ENCODE assay signal across 8 mouse cellular contexts in the genomic region with DNA sequence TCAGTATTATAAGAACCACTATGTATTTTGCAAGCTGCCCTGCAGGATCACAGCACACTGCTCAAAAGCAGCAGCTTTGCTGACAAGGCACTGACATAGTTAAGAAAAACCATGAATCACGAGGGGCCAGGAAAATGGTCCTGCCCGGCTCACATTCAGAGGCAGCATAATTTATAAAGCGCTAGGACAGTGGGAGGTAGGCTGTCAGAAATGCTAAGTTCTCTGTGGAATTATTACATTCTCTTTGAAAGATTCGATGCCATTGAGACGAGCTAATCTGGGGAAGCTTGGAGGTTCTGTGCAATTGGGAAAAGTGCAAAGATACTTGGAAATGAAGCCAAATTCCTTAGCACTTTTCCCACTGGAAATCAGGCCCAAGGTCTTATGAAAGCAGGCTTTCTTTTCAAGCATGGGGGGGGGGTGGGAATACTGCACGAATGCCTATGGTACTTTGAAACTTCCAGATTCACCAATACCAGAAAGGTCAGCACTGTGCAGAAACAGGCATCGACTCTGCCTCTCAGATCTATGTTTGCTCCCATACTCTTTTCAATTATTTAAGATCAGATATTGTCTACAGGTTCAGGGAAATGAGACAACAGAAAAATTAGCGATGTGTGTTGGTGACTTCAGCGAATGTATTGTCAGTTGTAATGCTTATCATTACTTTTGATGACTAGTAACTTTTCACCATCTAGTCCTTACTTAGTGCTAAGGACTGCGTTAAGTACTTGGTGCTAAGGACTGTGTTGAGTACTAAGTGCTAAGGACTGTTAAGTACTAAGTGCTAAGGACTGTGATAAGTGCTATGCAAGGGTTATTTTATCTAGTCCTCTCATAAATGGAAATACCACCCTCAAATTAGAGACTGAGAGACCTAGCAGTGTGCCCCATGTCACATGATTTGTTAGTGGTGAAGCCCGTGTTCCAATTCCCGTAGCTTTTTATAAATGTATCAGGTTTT. TPM values are rescaled to one million over a fixed set of nuclear protein-coding genes. Genes with fewer than 3 reads are reported as not detected.
DNase-seq lines count a peak whose midpoint lies in the region; ATAC-seq lines count a peak whose summit lies in the region.

No protein-coding gene starts in this region.

- H3K36me3 ChIP-seq in heart, embryonic 15.5 days, result no peaks in the 10 kb centered on the region
- no peaks in the 10 kb centered on the region for H3K36me3 ChIP-seq in forebrain, embryonic 11.5 days (ENCODE audit: control insufficient read depth, insufficient read depth, low read length)
- H3K36me3 ChIP-seq in limb, embryonic 15.5 days, result no peaks in the 10 kb centered on the region

- 61% methylated on average over 12 of the region's 12 CpGs for WGBS in heart, embryonic 15.5 days
- 55% methylated on average over 12 of the region's 12 CpGs for WGBS in forebrain, embryonic 11.5 days
- WGBS in limb, embryonic 15.5 days, result 45% methylated on average over 12 of the region's 12 CpGs

- H3K27me3 ChIP-seq in heart, embryonic 15.5 days, result no peaks in the 10 kb centered on the region
- H3K27me3 ChIP-seq in forebrain, embryonic 11.5 days (ENCODE audit: control insufficient read depth, insufficient read depth, low read length), result no peaks in the 10 kb centered on the region
- no peaks in the 10 kb centered on the region for H3K27me3 ChIP-seq in limb, embryonic 15.5 days

- no peak for ATAC-seq in heart, embryonic 15.5 days (replicated peaks; ENCODE audit: insufficient number of reproducible peaks, insufficient read depth, low FRiP score, low read depth)
- ATAC-seq in forebrain, embryonic 11.5 days (replicated peaks; ENCODE audit: low FRiP score), result peak; percentile 47; the same call in 1 of the 2 replicates
- 0 out of 2 replicates have a peak, but pooled peaks have one; percentile 61 for ATAC-seq in limb, embryonic 15.5 days (ENCODE audit: insufficient number of reproducible peaks, low FRiP score, low TSS enrichment, low read depth)
- no peak for ATAC-seq in granulocyte monocyte progenitor cell, adult 5-6 weeks (replicated peaks; ENCODE audit: poor library complexity, severe bottlenecking)

- no peak overlapping the region for H3K4me3 ChIP-seq in heart, embryonic 15.5 days
- no peak overlapping the region for H3K4me3 ChIP-seq in forebrain, embryonic 11.5 days (ENCODE audit: low read depth, low read length)
- H3K4me3 ChIP-seq in limb, embryonic 15.5 days, result no peak overlapping the region

- no peak overlapping the region for H3K9ac ChIP-seq in heart, embryonic 15.5 days
- no peak overlapping the region for H3K9ac ChIP-seq in forebrain, embryonic 11.5 days (ENCODE audit: low read length)
- no peak overlapping the region for H3K9ac ChIP-seq in limb, embryonic 15.5 days

- H3K4me2 ChIP-seq in heart, embryonic 15.5 days, result 0 out of 2 replicates have a peak overlapping the region, but pooled peaks have one; percentile 1
- H3K4me2 ChIP-seq in forebrain, embryonic 11.5 days (ENCODE audit: low read depth, low read length, severe bottlenecking), result no peak overlapping the region
- no peak overlapping the region for H3K4me2 ChIP-seq in limb, embryonic 15.5 days

- no peaks in the 10 kb centered on the region for H3K9me3 ChIP-seq in heart, embryonic 15.5 days (replicated peaks)
- no peaks in the 10 kb centered on the region for H3K9me3 ChIP-seq in forebrain, embryonic 11.5 days (ENCODE audit: control insufficient read depth, low read length)
- H3K9me3 ChIP-seq in limb, embryonic 15.5 days, result no peaks in the 10 kb centered on the region

- H3K27ac ChIP-seq in heart, embryonic 15.5 days, result peak overlapping the region; percentile 18; the same call in 1 of the 2 replicates
- H3K27ac ChIP-seq in forebrain, embryonic 11.5 days (ENCODE audit: low read depth, low read length), result no peak overlapping the region
- H3K27ac ChIP-seq in limb, embryonic 15.5 days, result peak overlapping the region; percentile 35

- no peak for DNase-seq in heart, adult 11 months
- peak; percentile 72 for DNase-seq in NIH3T3 (ENCODE audit: low read depth)
- DNase-seq in forebrain, embryonic 11.5 days (ENCODE audit: low spot score), result no peak
- no peak for DNase-seq in cerebellum, adult 18-20 months
- no peak for DNase-seq in urinary bladder, postnatal 10 days (ENCODE audit: low spot score)

- no peaks in the 10 kb centered on the region for H3K4me1 ChIP-seq in heart, embryonic 15.5 days (replicated peaks)
- H3K4me1 ChIP-seq in forebrain, embryonic 11.5 days (replicated peaks; ENCODE audit: control insufficient read depth, insufficient read depth, low read length), result peaks cover 2% of the 10 kb centered on the region; the same call in 1 of the 2 replicates
- peaks cover 4% of the 10 kb centered on the region; the same call in 1 of the 2 replicates for H3K4me1 ChIP-seq in limb, embryonic 15.5 days

RNA-seq across cellular contexts. Expression of gene Ssbp2, which starts 28.4 kb away (rescaled TPM):
- 96.8 and 100 TPM in 2 replicates for polyA plus RNA-seq in heart, embryonic 15.5 days (2015; fragmentation: Nextera tagmentation; extraction: Ambion mirVana)
- 179 and 190 TPM in 2 replicates for polyA plus RNA-seq in forebrain, embryonic 11.5 days (2014; fragmentation: Nextera tagmentation; extraction: Ambion mirVana)
- polyA plus RNA-seq in limb, embryonic 15.5 days (2015; fragmentation: Nextera tagmentation; extraction: Ambion mirVana), result 164 and 167 TPM in 2 replicates
- 49.7 and 56.9 TPM in 2 replicates for total RNA-seq in granulocyte monocyte progenitor cell, adult 5-6 weeks (2014; fragmentation: Nextera tagmentation)
- 23.1 and 26.5 TPM in 2 replicates for total RNA-seq in granulocyte monocyte progenitor cell, adult 5-6 weeks (2017)

Comparison
In these comparisons a context has a peak if more than half of its experiments do, and no peak if none do; other contexts are left out.
1. ATAC-seq: peak in forebrain, embryonic 11.5 days (single experiment) and limb, embryonic 15.5 days (single experiment); none in heart, embryonic 15.5 days (single experiment) and granulocyte monocyte progenitor cell, adult 5-6 weeks (single experiment).